Mouse (Mus musculus) heart, postnatal 10 days (tissue): ENCODE measurements at regions not wholly inside any gene's neighbourhood (a gene's known extent, or its start where the extent isn't known, plus 50 kb on each side); places are given as distances from the start of the nearest gene placed in this dataset.

Source experiments
- DNase-seq, 2 experiments: peaks; one replicate each; pipeline ENCODE4 v3.0.0; 2021
- intact Hi-C: fragments of 180-260 bp; cut with DNase I; formaldehyde crosslinking; loops from one replicate; pipeline ENCODE4 v1.15.1; 2025

- intact Hi-C loops: no loop called here
- DNase-seq: no peak
These were observed 533.0 kb downstream of the Prkd1 start for GRCm38 (mm10) chr12:50115855-50116254.

GRCm38 (mm10) chr12:50118346-50118745 is 530.6 kb downstream of the Prkd1 start:
- intact Hi-C loops: no loop called here
- no peak for DNase-seq

DNA sequence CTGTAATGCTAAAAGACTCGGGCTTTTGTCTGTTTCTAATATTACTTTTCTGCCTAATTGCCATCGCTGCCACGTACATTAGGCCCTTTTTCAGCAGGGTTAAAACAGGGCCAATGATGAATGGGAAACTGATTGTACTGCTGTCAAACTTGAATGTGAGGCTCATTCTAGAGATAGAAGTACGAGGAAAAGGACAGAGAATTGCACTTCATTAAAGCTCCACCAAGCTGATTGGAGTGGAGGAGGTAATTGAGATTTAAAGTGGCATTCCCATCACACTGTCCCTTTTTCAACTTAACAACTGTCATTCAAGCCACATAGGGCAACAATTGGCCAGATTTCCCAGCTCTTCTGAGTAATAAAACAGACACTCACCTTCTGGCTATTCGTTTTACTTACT is 526.8 kb downstream of the Prkd1 start:
- DNase-seq: no peak

GRCm38 (mm10) chr12:50122971-50123370 is 525.9 kb downstream of the Prkd1 start:
- intact Hi-C loops: no loop called here
- DNase-seq: no peak

More for the DNA sequence above, 526.8 kb downstream of the Prkd1 start:
- intact Hi-C loops: no loop called here

DNA sequence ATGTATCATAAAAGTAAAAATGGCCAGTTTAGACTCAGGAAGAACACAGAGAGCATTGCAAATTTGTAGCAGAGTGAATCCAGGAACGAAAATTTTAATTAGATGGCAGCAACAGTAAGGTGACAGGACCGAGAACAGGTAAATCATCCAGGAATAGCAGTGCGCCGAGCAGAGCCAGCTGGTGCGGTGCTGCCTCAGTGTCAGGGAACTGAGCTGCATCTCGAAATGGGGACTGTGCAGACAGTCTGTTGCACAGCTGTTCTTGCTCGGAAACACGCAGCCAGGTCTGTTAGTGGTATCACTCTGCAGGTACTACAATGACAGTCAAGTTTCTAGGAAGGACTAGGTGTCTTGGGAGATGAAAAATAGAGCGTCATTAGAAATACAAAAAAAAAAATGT is 490.8 kb downstream of the Prkd1 start:
- intact Hi-C loops: no loop called here
- no peak for DNase-seq

DNA sequence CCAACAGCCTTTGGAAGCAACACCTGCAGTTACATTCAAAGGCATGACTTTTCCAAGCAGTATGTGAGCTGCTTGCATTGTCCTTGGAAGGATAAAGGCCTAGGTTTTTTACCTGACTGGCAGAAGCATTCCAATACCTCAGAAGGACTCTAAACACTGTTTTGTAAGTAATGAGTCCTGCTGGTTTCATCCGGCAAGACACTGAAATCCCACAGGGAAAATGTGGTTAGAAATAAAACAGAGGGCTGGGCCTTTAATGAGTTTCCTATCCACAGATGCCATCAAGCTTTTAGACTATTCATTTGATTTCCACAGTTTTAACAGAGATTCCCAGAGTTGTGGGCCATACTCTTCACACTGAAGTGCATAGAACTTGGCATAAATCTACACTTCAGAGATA is 461.6 kb downstream of the Prkd1 start:
- intact Hi-C loops: no loop called here

GRCm38 (mm10) chr12:50190892-50191539 is 457.9 kb downstream of the Prkd1 start:
- DNase-seq: no peak
- intact Hi-C loops: no loop called here

More for the DNA sequence above, 461.6 kb downstream of the Prkd1 start:
- DNase-seq: no peak

- intact Hi-C loops: no loop called here
- DNase-seq: no peak
These were observed 456.9 kb downstream of the Prkd1 start for GRCm38 (mm10) chr12:50191733-50192612.

DNA sequence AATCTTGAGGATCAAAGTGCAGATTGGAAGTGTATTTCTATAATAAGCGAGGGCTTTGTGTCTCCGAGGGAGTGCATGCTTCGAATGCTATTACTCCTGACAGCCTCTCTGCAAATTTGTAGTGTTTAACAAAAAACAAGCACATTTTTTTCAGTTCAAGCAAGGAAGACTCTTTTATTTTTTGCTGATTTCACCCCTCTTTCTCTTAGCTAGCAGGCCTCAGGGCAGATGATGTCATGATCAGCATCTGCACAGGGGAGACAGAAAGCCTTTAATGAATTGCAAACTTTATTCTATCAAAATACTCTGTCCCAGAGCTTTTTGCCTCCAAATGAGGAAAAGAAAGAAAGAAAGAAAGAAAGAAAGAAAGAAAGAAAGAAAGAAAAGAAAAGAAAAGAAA is 455.4 kb downstream of the Prkd1 start:
- no peak for DNase-seq
- intact Hi-C loops: no loop called here

DNA sequence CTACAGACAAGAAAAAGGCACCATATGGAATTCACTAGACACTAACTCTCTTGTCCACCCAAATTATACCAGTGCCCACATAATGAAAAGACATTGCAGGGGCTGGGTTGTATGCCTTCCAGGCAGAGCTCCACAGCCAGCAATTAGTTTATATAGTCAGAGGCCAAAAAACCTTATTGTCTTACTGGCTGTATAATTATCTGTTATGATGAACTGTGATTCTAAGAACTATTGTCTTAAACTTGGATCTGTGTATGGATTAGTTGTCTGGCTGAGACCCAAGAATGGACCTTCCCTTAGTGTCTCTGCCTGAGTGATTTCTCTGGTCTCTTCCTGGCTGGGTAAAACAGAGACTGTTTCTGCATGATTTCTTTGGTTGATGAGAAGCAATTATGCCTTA is 454.2 kb downstream of the Prkd1 start:
- no peak for DNase-seq
- intact Hi-C loops: no loop called here

- DNase-seq: no peak
- intact Hi-C loops: no loop called here
These were observed 452.6 kb downstream of the Prkd1 start for GRCm38 (mm10) chr12:50196339-50196738.

- DNase-seq: no peak
- intact Hi-C loops: no loop called here
These were observed 407.8 kb downstream of the Prkd1 start for GRCm38 (mm10) chr12:50241139-50241538.

DNA sequence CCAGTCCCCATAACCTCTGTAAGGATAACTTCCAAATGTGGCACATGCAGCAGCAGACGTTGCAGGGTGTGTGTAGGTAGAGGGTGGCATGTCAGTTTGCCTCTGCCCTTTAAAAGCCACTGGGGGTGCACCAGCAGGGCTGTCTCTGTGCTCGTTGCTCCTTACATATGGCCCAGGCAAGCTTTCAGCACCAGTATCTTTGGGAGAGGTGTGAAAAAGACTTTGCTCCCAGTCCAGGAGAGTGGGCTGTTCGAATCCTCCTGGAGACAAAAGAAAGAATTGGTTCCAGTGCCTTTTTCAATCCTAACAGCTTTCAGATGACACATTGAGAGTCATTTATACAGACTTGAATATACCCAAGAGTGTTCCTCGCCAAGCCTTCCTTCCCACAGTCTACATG is 390.0 kb downstream of the Prkd1 start:
- intact Hi-C loops: no loop called here

DNA sequence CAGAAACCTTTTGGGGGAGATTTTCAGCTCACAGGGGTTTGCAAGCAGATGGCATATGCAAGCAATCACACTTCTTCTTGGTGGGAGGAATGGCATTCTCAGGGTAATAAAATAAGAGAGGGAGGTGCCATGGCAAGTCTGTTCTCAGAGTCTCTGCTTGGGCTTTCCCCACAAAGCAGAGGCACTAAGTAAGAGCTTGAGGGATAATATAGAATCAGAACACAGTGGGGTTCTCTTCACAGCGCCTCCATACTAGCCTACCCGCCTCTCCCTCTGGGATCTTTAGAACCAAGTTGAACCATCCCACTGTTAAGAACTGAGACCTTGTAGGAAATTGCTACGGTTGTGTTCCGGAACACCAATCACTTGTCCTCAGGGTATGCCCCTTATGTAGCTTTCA is 387.8 kb downstream of the Prkd1 start:
- no peak for DNase-seq
- intact Hi-C loops: no loop called here

More for the DNA sequence above, 390.0 kb downstream of the Prkd1 start:
- DNase-seq: no peak

DNA sequence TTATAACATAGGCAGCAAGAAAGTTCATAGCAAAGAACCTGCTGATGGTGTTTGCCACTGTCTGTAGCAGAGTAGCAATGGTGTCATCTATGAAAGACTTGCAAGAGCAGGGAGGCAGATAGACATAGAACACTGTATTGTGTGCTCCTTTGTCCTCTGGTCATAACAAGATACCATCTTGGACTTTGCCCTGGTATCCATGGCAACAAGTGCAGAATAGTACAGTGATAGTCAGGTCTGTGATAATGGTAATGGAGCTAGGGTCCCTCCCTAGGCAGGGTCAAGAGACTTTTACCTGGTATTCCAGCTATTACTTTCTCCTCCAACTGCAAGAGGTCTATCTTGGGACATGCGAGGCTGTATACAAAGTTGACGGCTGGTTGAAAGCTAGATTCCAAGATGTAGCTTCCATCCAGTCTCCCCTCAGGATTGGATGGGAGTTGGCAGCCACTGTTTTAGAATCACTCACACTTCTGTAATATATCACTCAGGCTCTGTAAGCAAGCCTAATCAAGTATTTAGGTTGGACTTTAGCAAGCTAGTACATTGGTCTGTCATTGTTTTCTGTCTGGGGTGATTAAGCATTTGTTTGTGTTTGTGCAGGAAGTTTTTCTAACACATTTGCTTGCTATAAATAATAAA is 375.5 kb downstream of the Prkd1 start:
- DNase-seq: no peak
- intact Hi-C loops: no loop called here

DNA sequence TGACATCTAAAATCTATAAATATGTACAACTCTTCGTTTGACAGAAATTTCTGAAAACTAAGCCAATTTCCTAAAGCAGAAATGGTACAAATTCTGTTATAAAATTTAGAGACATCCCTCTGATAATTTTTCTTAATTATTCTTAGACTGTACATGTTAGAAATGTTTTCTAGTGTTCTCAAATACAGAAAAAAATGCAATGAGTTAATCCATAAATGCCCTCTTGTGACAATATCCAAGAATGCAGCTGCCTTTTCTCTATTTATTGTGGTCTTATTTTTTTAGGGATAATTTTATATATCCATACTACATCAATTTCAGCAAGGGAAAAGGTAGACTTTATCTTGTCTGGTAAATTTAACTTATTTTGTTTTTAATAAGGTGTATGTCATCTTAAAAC is 367.3 kb downstream of the Prkd1 start:
- intact Hi-C loops: no loop called here
- no peak for DNase-seq
